Mouse (Mus musculus): Measurements from ENCODE around the gene Plce1.

GRCm38 (mm10) chr19:38553551-38553950 is 72.6 kb downstream of the Plce1 start:
- TF ChIP-seq TAL1 (IDR thresholded peaks at IDR 0.05; ENCODE audit: low read length) (no peak), GATA1 (IDR thresholded peaks at IDR 0.05; ENCODE audit: low read length) (no peak)
